ENCODE assay signal across 18 mouse cellular contexts in the genomic region with DNA sequence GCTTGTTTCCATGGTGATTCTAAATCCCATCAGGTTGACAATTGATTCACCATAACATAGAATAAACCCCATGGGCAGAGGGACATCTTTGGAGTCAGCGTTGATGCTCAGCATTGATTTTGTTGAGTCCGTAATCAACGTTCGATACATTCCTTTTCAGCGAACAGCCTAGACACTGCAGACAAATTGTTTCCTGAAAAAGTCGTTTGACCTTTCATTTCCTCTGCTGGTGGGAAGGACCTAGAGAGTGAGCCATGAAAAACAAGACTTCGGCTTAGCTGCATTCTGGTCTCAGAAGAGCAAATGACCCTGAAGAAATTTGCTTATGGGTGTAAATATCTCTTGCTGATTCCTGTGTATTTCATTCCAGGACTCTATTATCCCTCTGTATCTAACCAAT. TPM values are rescaled to one million over a fixed set of nuclear protein-coding genes. Genes with fewer than 3 reads are reported as not detected.
"Had no signal": no experiment of that assay in that cellular context is flagged by ENCODE, and none has a peak within 500 bp of the region (broad histone marks: within the 10 kb centered on the region; RNA-seq: fewer than 3 reads in every experiment).

No protein-coding gene starts in this region.

- H3K27me3 ChIP-seq: midbrain, embryonic 12.5 days had no signal

- H3K4me3 ChIP-seq: layer of hippocampus, adult 2 months; limb, embryonic 10.5 days; limb, embryonic 13.5 days; midbrain, embryonic 12.5 days had no signal

- H3K9me3 ChIP-seq: limb, embryonic 10.5 days; limb, embryonic 13.5 days; midbrain, embryonic 12.5 days had no signal

- H3K36me3 ChIP-seq: limb, embryonic 10.5 days; limb, embryonic 13.5 days; midbrain, embryonic 12.5 days had no signal

- ATAC-seq: liver, postnatal 0 days; lung, postnatal 0 days had no signal

- H3K4me2 ChIP-seq: limb, embryonic 13.5 days; lung, embryonic 14.5 days; midbrain, embryonic 12.5 days had no signal

- DNase-seq: kidney, adult 9 months; kidney, postnatal 25 days; layer of hippocampus, adult 9-11 months; liver; liver, postnatal 0 days; lung, embryonic 14.5 days; right cerebral cortex, postnatal 4 days; thymus, adult 2 months; thymus, postnatal 14 days; thymus, postnatal 4 days had no signal

- H3K9ac ChIP-seq: limb, embryonic 13.5 days; liver, embryonic 14.5 days; liver, postnatal 0 days; lung, embryonic 14.5 days; midbrain, embryonic 12.5 days had no signal

- H3K4me1 ChIP-seq: limb, embryonic 13.5 days; midbrain, embryonic 12.5 days had no signal

- H3K27ac ChIP-seq: layer of hippocampus, adult 2 months; limb, embryonic 10.5 days; limb, embryonic 13.5 days; liver, embryonic 14.5 days; macrophage; stomach, postnatal 0 days had no signal

RNA-seq across cellular contexts. Expression of a gene that starts 55.5 kb away (rescaled TPM):
- polyA plus RNA-seq: macrophage had no signal
